Mouse (Mus musculus): ENCODE data around the gene Gm45716. TPM values are rescaled to one million over a fixed set of nuclear protein-coding genes. Genes with fewer than 3 reads are reported as not detected.

Gm45716 gene
- total RNA-seq (2021) = 10 to 100 TPM in 1 of 2 experiments, 1 to 10 TPM in 1; 10.0 to 11.7 TPM
- long read RNA-seq, experiment 1, partial matches to known transcripts = 20 of 20 reads
- long read RNA-seq, experiment 1, other reads (novel, unspliced or antisense) = 0 of 20 reads
- long read RNA-seq, experiment 2, partial matches to known transcripts = 18 of 18 reads
- long read RNA-seq, experiment 2, other reads (novel, unspliced or antisense) = 0 of 18 reads

- no peak for DNase-seq (ENCODE audit: low spot score in 2 of 2)
Observed at GRCm38 (mm10) chr11:90187441-90187840, at the start of gene Gm45716. Gm45716 (plus strand) TSS chr11:90187683.

- DNase-seq (ENCODE audit: low spot score in 2 of 2) = peak; percentile 41 to 71
Observed at GRCm38 (mm10) chr11:90142393-90142792, 45.1 kb upstream of the Gm45716 start.

DNA sequence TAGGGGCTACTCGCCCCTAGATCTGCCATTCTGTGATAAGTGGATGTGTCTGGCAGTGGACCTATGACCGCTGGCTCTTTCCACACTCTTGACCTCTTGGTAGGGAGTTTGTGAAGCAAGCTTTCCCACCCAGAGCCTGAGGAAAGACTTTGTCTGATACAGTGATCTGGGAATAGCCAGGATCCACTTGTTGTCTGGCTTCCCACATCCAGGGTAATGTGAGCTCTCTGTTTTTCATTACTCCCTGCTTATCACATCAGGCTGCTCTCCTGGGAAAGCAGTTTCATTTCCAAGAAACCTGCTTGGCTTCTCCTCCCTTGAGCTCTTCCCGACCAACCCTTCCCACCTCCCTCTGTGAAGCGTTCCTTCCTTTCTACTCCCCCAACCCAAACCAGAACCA, 44.5 kb upstream of the Gm45716 start:
- DNase-seq (ENCODE audit: low spot score in 2 of 2) = peak in 1 of 2 experiments; percentile 20

DNA sequence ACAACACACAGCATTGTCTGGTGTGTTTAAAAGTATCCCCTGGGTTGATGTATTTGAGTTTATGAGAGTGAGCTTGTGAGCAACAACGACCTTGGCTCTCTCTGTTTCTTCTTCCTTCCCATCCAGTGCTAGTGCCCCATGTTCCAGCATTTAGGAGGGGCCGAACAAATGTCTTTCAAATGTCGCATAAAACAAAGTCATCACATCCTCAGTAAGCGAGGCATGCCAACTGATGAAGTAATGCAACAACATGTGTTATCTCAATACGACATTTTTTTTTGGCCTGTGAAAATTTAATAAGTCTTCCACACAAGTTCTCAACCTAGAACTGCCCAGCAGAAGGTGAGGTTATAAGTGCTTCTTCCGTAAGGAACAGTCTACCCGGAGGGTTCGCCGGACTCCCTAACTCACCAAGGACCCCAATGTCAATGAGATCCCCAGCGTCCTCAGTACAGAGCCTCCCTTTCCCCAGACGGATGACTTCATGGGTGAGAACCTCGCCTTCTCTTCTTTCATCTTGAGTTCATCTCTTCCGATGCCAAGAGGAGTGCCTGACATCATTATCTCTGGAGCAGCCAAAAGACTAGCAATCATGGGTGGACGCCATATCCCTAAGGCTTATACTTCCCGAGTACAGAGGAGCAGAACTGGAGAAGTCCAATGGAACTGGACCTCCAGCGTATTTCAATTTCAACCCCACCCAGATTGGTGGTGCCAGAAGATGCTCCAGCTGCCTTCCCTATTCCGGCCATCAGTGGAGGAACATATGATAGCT, 41.2 kb upstream of the Gm45716 start:
- peak in 1 of 2 experiments; percentile 41 for DNase-seq (ENCODE audit: low spot score in 2 of 2)

- DNase-seq (ENCODE audit: low spot score in 2 of 2) = no peak
Observed at GRCm38 (mm10) chr11:90155066-90155465, 32.4 kb upstream of the Gm45716 start.

GRCm38 (mm10) chr11:90155466-90155865, 32.0 kb upstream of the Gm45716 start:
- no peak for DNase-seq (ENCODE audit: low spot score in 2 of 2)

DNA sequence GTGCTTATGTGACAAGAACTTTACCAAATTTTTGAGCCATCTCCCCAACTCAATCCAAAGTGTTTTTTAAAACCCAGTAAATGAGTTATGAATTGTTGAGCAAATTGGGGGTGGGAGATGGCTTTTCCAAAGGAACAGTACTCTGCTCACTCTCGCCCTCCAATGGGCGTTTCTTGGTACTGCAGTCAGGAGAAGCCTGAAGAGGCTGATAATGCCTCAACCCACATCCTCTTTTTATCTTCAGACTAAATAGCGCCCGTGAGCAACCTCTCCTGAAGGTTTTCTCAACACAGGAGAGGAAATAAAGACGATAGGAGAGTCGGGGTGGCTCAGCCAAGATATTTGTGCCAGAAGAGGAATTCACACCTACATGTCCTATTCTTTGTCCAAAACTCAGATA, 19.7 kb upstream of the Gm45716 start:
- peak in 1 of 2 experiments; percentile 17 for DNase-seq (ENCODE audit: low spot score in 2 of 2)

GRCm38 (mm10) chr11:90168338-90169065, 19.0 kb upstream of the Gm45716 start:
- no peak for DNase-seq (ENCODE audit: low spot score in 2 of 2)

DNA sequence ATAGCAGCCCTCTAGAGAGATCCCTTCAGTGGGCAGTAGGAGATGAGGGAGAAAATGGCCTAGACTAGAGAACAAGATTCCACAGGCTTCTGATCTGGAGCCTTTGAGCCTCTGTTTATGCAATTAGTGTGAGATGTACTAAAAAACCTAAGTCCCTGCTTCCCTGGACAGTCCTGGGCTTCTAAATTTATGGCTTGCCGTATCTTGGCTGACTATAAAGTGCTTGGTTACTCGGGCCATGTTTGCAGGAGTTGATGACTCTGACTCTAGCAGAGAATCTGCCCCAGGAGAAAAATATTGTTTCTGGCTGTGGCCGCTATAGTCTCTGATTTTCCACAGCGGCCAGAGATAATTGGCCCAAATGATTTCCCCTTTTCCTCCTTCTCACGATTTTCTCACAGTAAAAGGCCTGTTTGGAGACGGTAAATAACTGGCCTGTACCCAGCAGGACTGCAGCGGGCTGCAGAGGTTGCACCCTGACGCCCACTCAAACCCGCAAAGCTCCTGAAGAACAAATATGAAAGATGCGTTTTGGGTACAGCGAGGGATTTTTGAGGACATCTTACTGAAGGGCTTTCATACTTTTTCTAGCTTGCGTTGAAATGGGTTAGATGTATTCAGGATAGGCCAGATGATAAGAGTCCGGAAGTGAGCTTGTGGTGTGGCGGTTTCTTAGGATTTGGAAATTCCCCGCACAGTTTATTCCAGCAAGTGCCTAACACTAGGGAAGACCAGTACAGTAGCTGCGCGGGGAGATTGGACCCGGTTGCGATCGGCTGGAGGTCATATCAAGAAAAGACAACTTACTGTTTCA, 18.1 kb upstream of the Gm45716 start:
- peak in 1 of 2 experiments; percentile 24 for DNase-seq (ENCODE audit: low spot score in 2 of 2)

DNA sequence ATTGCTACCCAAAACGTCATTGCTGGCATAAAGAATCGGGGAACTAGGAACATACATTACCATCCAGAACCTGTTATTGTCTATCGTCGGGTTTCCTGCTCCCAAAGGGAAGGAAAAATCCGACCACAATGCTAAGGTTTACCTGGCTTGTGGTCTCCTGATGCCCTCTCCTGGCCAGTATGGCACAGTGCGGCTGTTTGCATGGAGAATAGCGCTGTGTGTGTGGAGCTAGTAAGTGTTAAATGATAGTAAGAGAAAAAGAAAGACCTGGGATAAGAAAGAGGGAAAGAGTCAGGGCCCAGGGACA, 17.5 kb upstream of the Gm45716 start:
- peak; percentile 29 to 43 for DNase-seq (ENCODE audit: low spot score in 2 of 2)

GRCm38 (mm10) chr11:90172331-90172730, 15.2 kb upstream of the Gm45716 start:
- DNase-seq (ENCODE audit: low spot score in 2 of 2) = no peak

GRCm38 (mm10) chr11:90175634-90176300, 11.7 kb upstream of the Gm45716 start:
- no peak for DNase-seq (ENCODE audit: low spot score in 2 of 2)

DNA sequence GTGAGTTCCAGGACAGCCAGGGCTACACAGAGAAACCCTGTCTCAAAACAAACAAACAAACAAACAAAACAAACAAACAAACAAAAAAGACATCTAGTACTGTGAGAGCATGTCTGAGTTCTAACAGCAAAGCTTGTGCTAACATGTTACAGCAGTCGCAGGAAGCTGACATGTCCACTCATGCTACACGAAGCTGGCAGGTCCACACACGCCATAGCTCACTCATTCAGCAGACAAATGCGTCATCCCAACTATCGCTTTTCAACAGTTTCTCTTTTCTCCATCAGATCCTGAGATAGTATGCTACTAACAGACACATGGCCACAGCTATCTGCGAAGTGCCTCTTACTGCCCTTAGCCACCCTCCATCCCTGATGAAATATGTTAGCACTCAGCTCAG, 10.1 kb upstream of the Gm45716 start:
- no peak for DNase-seq (ENCODE audit: low spot score in 2 of 2)

DNA sequence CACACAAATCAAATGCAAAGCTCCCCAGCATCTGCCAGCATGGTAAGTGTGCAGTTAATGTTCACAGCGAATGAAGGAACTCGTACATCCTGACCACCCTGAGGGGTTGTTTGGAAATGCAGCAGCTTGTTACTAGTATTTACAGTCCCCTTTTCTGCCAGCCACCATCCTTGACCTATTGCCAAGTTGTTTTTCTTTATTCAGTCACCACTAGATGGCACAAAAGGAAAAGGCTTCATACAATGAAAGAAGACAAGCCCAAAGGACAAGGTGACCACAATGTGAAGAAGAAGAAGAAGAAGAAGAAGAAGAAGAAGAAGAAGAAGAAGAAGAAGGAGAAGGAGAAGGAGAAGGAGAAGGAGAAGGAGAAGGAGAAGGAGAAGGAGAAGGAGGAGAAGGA, 4.1 kb upstream of the Gm45716 start:
- no peak for DNase-seq (ENCODE audit: low spot score in 2 of 2)

DNA sequence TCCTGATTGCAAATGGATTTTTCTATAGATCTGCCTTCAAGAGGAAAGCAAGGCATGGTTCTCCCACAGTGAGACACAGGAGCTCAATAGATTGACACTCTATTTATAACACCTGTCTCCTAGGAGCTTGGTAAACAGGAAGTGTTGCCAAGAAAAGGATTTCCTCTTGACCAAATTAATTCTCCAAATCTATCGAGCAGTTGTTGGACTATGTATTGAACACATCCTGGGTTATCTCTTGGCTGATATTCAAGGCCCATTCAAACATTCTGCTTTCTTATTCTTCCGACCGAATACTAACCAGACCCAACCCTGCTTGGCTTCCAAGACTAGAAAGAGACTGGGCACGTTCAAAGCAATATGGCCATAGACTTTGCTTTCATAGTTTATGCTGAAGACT, 2.7 kb upstream of the Gm45716 start:
- DNase-seq (ENCODE audit: low spot score in 2 of 2) = no peak

GRCm38 (mm10) chr11:90190156-90190555, 2.7 kb downstream of the Gm45716 start:
- DNase-seq (ENCODE audit: low spot score in 2 of 2) = no peak

GRCm38 (mm10) chr11:90194946-90195345, 7.5 kb downstream of the Gm45716 start:
- DNase-seq (ENCODE audit: low spot score in 2 of 2) = no peak

GRCm38 (mm10) chr11:90195756-90196520, 8.5 kb downstream of the Gm45716 start:
- DNase-seq (ENCODE audit: low spot score in 2 of 2) = peak in 1 of 2 experiments; percentile 17

GRCm38 (mm10) chr11:90196521-90197215, 9.2 kb downstream of the Gm45716 start:
- DNase-seq (ENCODE audit: low spot score in 2 of 2) = no peak
